Mouse (Mus musculus): Measurements from ENCODE around the gene Cacna1c. TPM values are rescaled to one million over a fixed set of nuclear protein-coding genes. Genes with fewer than 3 reads are reported as not detected.
A peak's percentile ranks its signal among the peaks of the same experiment; 100 is the strongest.

The Cacna1c gene
- total RNA-seq, 2 experiments from 2014 or later: 195 to 220 TPM

- peak; percentile 87 to 89 for DNase-seq
- intact Hi-C loops (cut with DNase I): no loop called here
These were observed 21.0 kb downstream of the Cacna1c start, which contains the start of gene Dcp1b for GRCm38 (mm10) chr6:119175078-119175853. Gene Dcp1b, plus strand, starts transcription at chr6:119175253.

- intact Hi-C loops (cut with DNase I): no loop called here
- DNase-seq: no peak
These were observed 21.7 kb downstream of the Cacna1c start for GRCm38 (mm10) chr6:119174307-119175074.

- DNase-seq: no peak
- intact Hi-C loops (cut with DNase I): no loop called here
These were observed 30.5 kb downstream of the Cacna1c start for GRCm38 (mm10) chr6:119165677-119166076.

GRCm38 (mm10) chr6:119145109-119145508, 51.1 kb downstream of the Cacna1c start:
- DNase-seq: no peak
- intact Hi-C loops (cut with DNase I): no loop called here

GRCm38 (mm10) chr6:119139561-119139960, 56.7 kb downstream of the Cacna1c start:
- peak; percentile 41 to 55 for DNase-seq
- intact Hi-C loops (cut with DNase I): no loop called here

- DNase-seq: no peak
- intact Hi-C loops (cut with DNase I): no loop called here
These were observed 58.5 kb downstream of the Cacna1c start for GRCm38 (mm10) chr6:119137768-119138167.

GRCm38 (mm10) chr6:119132863-119133262, 63.4 kb downstream of the Cacna1c start:
- intact Hi-C loops (cut with DNase I): no loop called here
- no peak for DNase-seq

- DNase-seq: no peak
- intact Hi-C loops (cut with DNase I): no loop called here
These were observed 64.0 kb downstream of the Cacna1c start for GRCm38 (mm10) chr6:119132111-119132735.

GRCm38 (mm10) chr6:119129664-119130063, 66.6 kb downstream of the Cacna1c start:
- intact Hi-C loops (cut with DNase I): loop anchor here (5.0 to 10.0 kb wide), 3 partner anchors 63 to 305 kb away; no protein-coding TSS in a partner anchor
- peak; percentile 57 to 71 for DNase-seq

GRCm38 (mm10) chr6:119128521-119128920, 67.7 kb downstream of the Cacna1c start:
- no peak for DNase-seq
- intact Hi-C loops (cut with DNase I): loop anchor here (5.0 to 10.0 kb wide), 3 partner anchors 64 to 306 kb away; no protein-coding TSS in a partner anchor

- intact Hi-C loops (cut with DNase I): loop anchor here (5.0 to 10.0 kb wide), 3 partner anchors 64 to 307 kb away; no protein-coding TSS in a partner anchor
- DNase-seq: no peak
These were observed 68.1 kb downstream of the Cacna1c start for GRCm38 (mm10) chr6:119128076-119128475.

- intact Hi-C loops (cut with DNase I): loop anchor here (5.0 to 10.0 kb wide), 3 partner anchors 65 to 308 kb away; no protein-coding TSS in a partner anchor
- no peak for DNase-seq
These were observed 69.2 kb downstream of the Cacna1c start for GRCm38 (mm10) chr6:119126991-119127390.

- no peak for DNase-seq
- intact Hi-C loops (cut with DNase I): no loop called here
These were observed 77.8 kb downstream of the Cacna1c start for GRCm38 (mm10) chr6:119118371-119118770.

- intact Hi-C loops (cut with DNase I): no loop called here
- DNase-seq: no peak
These were observed 79.9 kb downstream of the Cacna1c start for GRCm38 (mm10) chr6:119116290-119116689.

- peak in 1 of 2 experiments; percentile 36 for DNase-seq
- intact Hi-C loops (cut with DNase I): no loop called here
These were observed 82.9 kb downstream of the Cacna1c start for GRCm38 (mm10) chr6:119113362-119113761.

- intact Hi-C loops (cut with DNase I): no loop called here
- DNase-seq: no peak
These were observed 85.8 kb downstream of the Cacna1c start for GRCm38 (mm10) chr6:119110369-119110768.

GRCm38 (mm10) chr6:119108466-119109394, 87.5 kb downstream of the Cacna1c start:
- peak; percentile 61 to 73 for DNase-seq
- intact Hi-C loops (cut with DNase I): loop anchor here (2.0 to 5.0 kb wide), 3 partner anchors 79 to 462 kb away; no protein-coding TSS in a partner anchor

GRCm38 (mm10) chr6:119107856-119108465, 88.3 kb downstream of the Cacna1c start:
- intact Hi-C loops (cut with DNase I): loop anchor here (2.0 to 5.0 kb wide), 3 partner anchors 79 to 461 kb away; no protein-coding TSS in a partner anchor
- DNase-seq: peak in 1 of 2 experiments; percentile 31
